Mouse (Mus musculus) C2C12 (cell line): ENCODE results near the gene Arpp21.

Experiments used
- CTCF ChIP-seq: IDR thresholded peaks from one replicate; pipeline ENCODE4 v1.5.1; 2011; ENCODE audit not compliant: control insufficient read depth, insufficient read depth, insufficient read length
- MAX ChIP-seq: IDR thresholded peaks from one replicate; pipeline ENCODE4 v1.6.1; 2011; ENCODE audit warnings: mild to moderate bottlenecking, control low read depth
- MYOD1 ChIP-seq: IDR thresholded peaks from one replicate; pipeline ENCODE4 v1.6.1; 2011; ENCODE audit warnings: low read depth; ENCODE audit not compliant: control insufficient read depth, insufficient read length
- USF1 ChIP-seq: IDR thresholded peaks from one replicate; pipeline ENCODE4 v1.6.1; 2011; ENCODE audit warnings: low read depth, mild to moderate bottlenecking, control low read depth, moderate library complexity

DNA sequence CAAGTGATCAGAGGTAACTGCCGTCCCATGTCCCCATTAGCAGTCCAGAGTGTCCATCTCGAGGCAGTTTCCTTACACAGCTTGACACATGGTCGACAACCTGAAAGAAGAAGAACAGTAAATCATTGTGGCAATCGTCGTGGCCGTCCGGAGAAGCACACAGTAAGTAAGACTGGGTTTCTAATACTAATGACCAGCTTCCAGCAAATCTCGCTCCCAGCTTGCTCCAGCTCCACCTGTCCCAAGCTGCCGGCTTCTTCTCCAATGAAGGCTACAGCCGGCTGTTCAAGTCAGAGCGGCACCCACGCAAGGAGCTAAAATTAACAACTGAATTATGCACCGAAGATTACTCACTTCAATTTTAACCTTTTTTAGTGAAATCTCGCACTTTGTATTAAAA, 48.1 kb downstream of the Arpp21 start:
- TF ChIP-seq CTCF = no peak
- no peak for TF ChIP-seq MYOD1
- no peak for TF ChIP-seq MAX
- no peak for TF ChIP-seq USF1
